ENCODE assay signal across 10 mouse cellular contexts in the genomic region with DNA sequence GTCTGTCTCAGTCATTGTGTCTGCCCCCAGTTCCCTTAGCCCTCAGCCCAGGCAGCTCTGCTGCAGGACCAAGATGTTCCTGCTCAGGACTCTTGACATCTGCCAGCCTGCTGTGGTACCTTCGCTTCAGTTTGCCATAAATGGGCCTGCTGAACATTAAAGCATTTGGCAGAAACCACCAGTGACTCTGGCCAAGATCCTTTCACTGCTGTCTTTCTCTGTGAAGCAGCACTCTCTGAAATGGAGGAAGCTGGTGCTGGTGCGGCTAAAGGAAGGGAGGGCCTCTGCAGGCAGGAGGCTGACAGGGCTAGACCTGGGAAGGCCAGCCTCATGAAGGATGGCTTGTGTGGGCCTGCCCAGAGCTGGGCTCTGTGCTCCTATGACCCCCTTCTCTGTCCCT. TPM values are rescaled to one million over a fixed set of nuclear protein-coding genes. Genes with fewer than 3 reads are reported as not detected.
DNase-seq lines count a peak whose midpoint lies in the region; ATAC-seq lines count a peak whose summit lies in the region.
"Had no signal": no experiment of that assay in that cellular context is flagged by ENCODE, and none has a peak within 500 bp of the region (broad histone marks: within the 10 kb centered on the region; RNA-seq: fewer than 3 reads in every experiment).

No protein-coding gene starts in this region.

- WGBS in forebrain, embryonic 16.5 days: 61% methylated on average over 2 of the region's 2 CpGs
- WGBS in forebrain, embryonic 13.5 days: 88% methylated on average over 2 of the region's 2 CpGs
- 44% methylated on average over 2 of the region's 2 CpGs for WGBS in stomach, embryonic 15.5 days

- no peak overlapping the region for H3K4me2 ChIP-seq in forebrain, embryonic 16.5 days (ENCODE audit: low read length)
- H3K4me2 ChIP-seq in forebrain, embryonic 13.5 days: no peak overlapping the region
- H3K4me2 ChIP-seq in stomach, embryonic 15.5 days: no peak overlapping the region
- H3K4me2 ChIP-seq: hindbrain, embryonic 15.5 days had no signal

- H3K4me1 ChIP-seq in forebrain, embryonic 16.5 days (replicated peaks; ENCODE audit: control insufficient read depth, insufficient read depth, low read length): peaks cover 7% of the 10 kb centered on the region
- no peaks in the 10 kb centered on the region for H3K4me1 ChIP-seq in forebrain, embryonic 13.5 days
- no peaks in the 10 kb centered on the region for H3K4me1 ChIP-seq in stomach, embryonic 15.5 days

- no peaks in the 10 kb centered on the region for H3K36me3 ChIP-seq in forebrain, embryonic 16.5 days (ENCODE audit: control insufficient read depth, insufficient read depth)
- H3K36me3 ChIP-seq in forebrain, embryonic 13.5 days (ENCODE audit: poor library complexity, severe bottlenecking): peaks cover 6% of the 10 kb centered on the region; the same call in 1 of the 2 replicates
- H3K36me3 ChIP-seq in stomach, embryonic 15.5 days: no peaks in the 10 kb centered on the region
- H3K36me3 ChIP-seq: hindbrain, embryonic 15.5 days had no signal

- no peaks in the 10 kb centered on the region for H3K27me3 ChIP-seq in forebrain, embryonic 16.5 days (replicated peaks; ENCODE audit: control insufficient read depth, insufficient read depth, low read length)
- H3K27me3 ChIP-seq in forebrain, embryonic 13.5 days: no peaks in the 10 kb centered on the region
- H3K27me3 ChIP-seq in stomach, embryonic 15.5 days (replicated peaks): no peaks in the 10 kb centered on the region
- H3K27me3 ChIP-seq: hindbrain, embryonic 15.5 days had no signal

- no peak overlapping the region for H3K4me3 ChIP-seq in forebrain, embryonic 16.5 days (replicated peaks; ENCODE audit: low read length)
- no peak overlapping the region for H3K4me3 ChIP-seq in forebrain, embryonic 13.5 days
- H3K4me3 ChIP-seq in stomach, embryonic 15.5 days (replicated peaks): no peak overlapping the region
- H3K4me3 ChIP-seq: hindbrain, embryonic 15.5 days had no signal

- H3K9me3 ChIP-seq in forebrain, embryonic 16.5 days (ENCODE audit: control insufficient read depth, low read length): no peaks in the 10 kb centered on the region
- no peaks in the 10 kb centered on the region for H3K9me3 ChIP-seq in forebrain, embryonic 13.5 days (replicated peaks)
- no peaks in the 10 kb centered on the region for H3K9me3 ChIP-seq in stomach, embryonic 15.5 days
- H3K9me3 ChIP-seq: hindbrain, embryonic 15.5 days had no signal

- ATAC-seq in forebrain, embryonic 16.5 days: no peak; the same call in 1 of the 2 replicates
- ATAC-seq in forebrain, embryonic 13.5 days: no peak
- ATAC-seq in stomach, embryonic 15.5 days (ENCODE audit: insufficient read depth, low FRiP score, low read depth): 0 out of 2 replicates have a peak, but pooled peaks have one; percentile 31

- H3K9ac ChIP-seq in forebrain, embryonic 16.5 days (replicated peaks; ENCODE audit: low read depth, low read length): no peak overlapping the region
- no peak overlapping the region for H3K9ac ChIP-seq in forebrain, embryonic 13.5 days
- H3K9ac ChIP-seq in stomach, embryonic 15.5 days: no peak overlapping the region
- H3K9ac ChIP-seq: hindbrain, embryonic 15.5 days had no signal

- H3K27ac ChIP-seq in forebrain, embryonic 16.5 days (ENCODE audit: low read length): peak overlapping the region; percentile 41; the same call in 1 of the 2 replicates
- H3K27ac ChIP-seq in forebrain, embryonic 13.5 days: no peak overlapping the region; the same call in 1 of the 2 replicates
- peak overlapping the region; percentile 63; the same call in 1 of the 2 replicates for H3K27ac ChIP-seq in stomach, embryonic 15.5 days
- H3K27ac ChIP-seq: hindbrain, embryonic 15.5 days had no signal

- DNase-seq in kidney, postnatal 14 days: peak; percentile 22
- DNase-seq in kidney, postnatal 25 days: no peak
- DNase-seq in right cerebral cortex, postnatal 10 days (ENCODE audit: low spot score in 2 of 2): peak; percentile 40 to 57
- DNase-seq in right cerebral cortex, postnatal 25 days: no peak
- no peak for DNase-seq in urinary bladder, postnatal 36 days (ENCODE audit: low spot score in 2 of 2)
- DNase-seq: thymus, postnatal 14 days had no signal

RNA-seq across cellular contexts. Expression of a gene that starts 46.7 kb away (rescaled TPM):
- polyA plus RNA-seq in forebrain, embryonic 16.5 days (2015; fragmentation: Nextera tagmentation; extraction: Ambion mirVana): 158 and 165 TPM in 2 replicates
- 140 and 143 TPM in 2 replicates for polyA plus RNA-seq in forebrain, embryonic 13.5 days (2015; fragmentation: Nextera tagmentation; extraction: Ambion mirVana)
- 54.9 and 60.1 TPM in 2 replicates for polyA plus RNA-seq in stomach, embryonic 15.5 days (2015; fragmentation: Nextera tagmentation; extraction: Ambion mirVana)

RNA-seq across cellular contexts. Expression of a gene that starts 46.9 kb away (rescaled TPM):
- polyA plus RNA-seq in forebrain, embryonic 16.5 days (2015; fragmentation: Nextera tagmentation; extraction: Ambion mirVana): 3.5 and 5.0 TPM in 2 replicates
- 2.2 and 2.4 TPM in 2 replicates for polyA plus RNA-seq in forebrain, embryonic 13.5 days (2015; fragmentation: Nextera tagmentation; extraction: Ambion mirVana)
- 27.9 and 31.3 TPM in 2 replicates for polyA plus RNA-seq in stomach, embryonic 15.5 days (2015; fragmentation: Nextera tagmentation; extraction: Ambion mirVana)

RNA-seq across cellular contexts. Expression of a gene that starts 47.1 kb away (rescaled TPM):
- polyA plus RNA-seq in forebrain, embryonic 16.5 days (2015; fragmentation: Nextera tagmentation; extraction: Ambion mirVana): 26.4 and 30.9 TPM in 2 replicates
- polyA plus RNA-seq in forebrain, embryonic 13.5 days (2015; fragmentation: Nextera tagmentation; extraction: Ambion mirVana): 25.7 and 27.2 TPM in 2 replicates
- 27.4 and 30.7 TPM in 2 replicates for polyA plus RNA-seq in stomach, embryonic 15.5 days (2015; fragmentation: Nextera tagmentation; extraction: Ambion mirVana)

Comparison
In these comparisons a context has a peak if more than half of its experiments do, and no peak if none do; other contexts are left out.
1. DNase-seq: peak in kidney, postnatal 14 days (single experiment) and right cerebral cortex, postnatal 10 days (2 of 2); none in kidney, postnatal 25 days (0 of 2), right cerebral cortex, postnatal 25 days (single experiment) and urinary bladder, postnatal 36 days (0 of 2).